Mouse (Mus musculus): Measurements from ENCODE around the gene Nudt3. TPM values are rescaled to one million over a fixed set of nuclear protein-coding genes. Genes with fewer than 3 reads are reported as not detected.

Nudt3 gene
- polyA plus RNA-seq, 1 experiment: 86.3 TPM

- Histone ChIP-seq H3K36me3 (ENCODE audit: control insufficient read depth, insufficient read depth, low read length) (no peaks in the 10 kb centered on the region), H3K4me1 (replicated peaks; ENCODE audit: control insufficient read depth, insufficient read depth, low read length) (peaks cover 15% of the 10 kb centered on the region), H3K27me3 (ENCODE audit: control insufficient read depth, insufficient read depth, low read length) (no peaks in the 10 kb centered on the region), H3K27ac (ENCODE audit: control insufficient read depth, insufficient read depth, low read length) (no peak overlapping the region), H3K4me3 (ENCODE audit: control insufficient read depth, insufficient read depth, low read length) (no peak overlapping the region)
- TF ChIP-seq CTCF (IDR thresholded peaks at IDR 0.05; ENCODE audit: borderline replicate concordance, control insufficient read depth, extremely low read depth, insufficient read depth, low read length, poor library complexity) (no peak), POLR2A (IDR thresholded peaks at IDR 0.05; ENCODE audit: control insufficient read depth, extremely low read depth, insufficient read depth, low read length, poor library complexity) (no peak)
- DNase-seq: no peak
- 93% methylated on average over 4 of the region's 4 CpGs for WGBS
Observed at GRCm38 (mm10) chr17:27613016-27613415, 10.3 kb downstream of the Nudt3 start.

GRCm38 (mm10) chr17:27611994-27612393 is 11.3 kb downstream of the Nudt3 start:
- 75% methylated on average over 5 of the region's 5 CpGs for WGBS
- Histone ChIP-seq H3K27me3 (ENCODE audit: control insufficient read depth, insufficient read depth, low read length) (no peaks in the 10 kb centered on the region), H3K4me1 (replicated peaks; ENCODE audit: control insufficient read depth, insufficient read depth, low read length) (peaks cover 15% of the 10 kb centered on the region), H3K27ac (ENCODE audit: control insufficient read depth, insufficient read depth, low read length) (no peak overlapping the region), H3K36me3 (ENCODE audit: control insufficient read depth, insufficient read depth, low read length) (no peaks in the 10 kb centered on the region), H3K4me3 (ENCODE audit: control insufficient read depth, insufficient read depth, low read length) (no peak overlapping the region)
- TF ChIP-seq CTCF (IDR thresholded peaks at IDR 0.05; ENCODE audit: borderline replicate concordance, control insufficient read depth, extremely low read depth, insufficient read depth, low read length, poor library complexity) (no peak), POLR2A (IDR thresholded peaks at IDR 0.05; ENCODE audit: control insufficient read depth, extremely low read depth, insufficient read depth, low read length, poor library complexity) (no peak)
- DNase-seq: no peak

DNA sequence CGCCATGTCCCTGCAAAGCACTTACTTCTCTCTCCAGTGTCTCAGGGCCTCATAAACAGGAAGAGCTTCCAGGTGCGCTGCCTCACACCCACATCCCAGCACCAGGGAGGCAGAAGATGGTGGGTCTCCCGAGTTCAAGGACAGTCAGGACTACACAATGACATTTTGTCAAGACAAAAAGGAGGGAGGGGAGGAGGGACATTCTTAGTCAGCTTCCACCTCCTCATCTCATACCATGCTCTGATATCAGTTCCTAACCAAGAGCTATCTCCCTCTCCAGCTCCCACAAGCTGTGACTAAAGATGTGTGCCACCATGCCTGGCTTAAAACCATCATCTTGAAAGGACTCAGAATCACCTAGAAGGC is 11.8 kb downstream of the Nudt3 start:
- TF ChIP-seq POLR2A (IDR thresholded peaks at IDR 0.05; ENCODE audit: control insufficient read depth, extremely low read depth, insufficient read depth, low read length, poor library complexity) (no peak), CTCF (IDR thresholded peaks at IDR 0.05; ENCODE audit: borderline replicate concordance, control insufficient read depth, extremely low read depth, insufficient read depth, low read length, poor library complexity) (no peak)
- no peaks in the 10 kb centered on the region for H3K36me3 ChIP-seq (ENCODE audit: control insufficient read depth, insufficient read depth, low read length)
- WGBS: 51% methylated on average over 3 of the region's 3 CpGs
- no peak overlapping the region for H3K4me3 ChIP-seq (ENCODE audit: control insufficient read depth, insufficient read depth, low read length)
- peaks cover 15% of the 10 kb centered on the region for H3K4me1 ChIP-seq (replicated peaks; ENCODE audit: control insufficient read depth, insufficient read depth, low read length)
- H3K27me3 ChIP-seq (ENCODE audit: control insufficient read depth, insufficient read depth, low read length): no peaks in the 10 kb centered on the region
- H3K27ac ChIP-seq (ENCODE audit: control insufficient read depth, insufficient read depth, low read length): no peak overlapping the region
- DNase-seq: no peak

- TF ChIP-seq POLR2A (IDR thresholded peaks at IDR 0.05; ENCODE audit: control insufficient read depth, extremely low read depth, insufficient read depth, low read length, poor library complexity) (no peak), CTCF (IDR thresholded peaks at IDR 0.05; ENCODE audit: borderline replicate concordance, control insufficient read depth, extremely low read depth, insufficient read depth, low read length, poor library complexity) (no peak)
- Histone ChIP-seq H3K4me3 (ENCODE audit: control insufficient read depth, insufficient read depth, low read length) (no peak overlapping the region), H3K36me3 (ENCODE audit: control insufficient read depth, insufficient read depth, low read length) (no peaks in the 10 kb centered on the region), H3K27me3 (ENCODE audit: control insufficient read depth, insufficient read depth, low read length) (no peaks in the 10 kb centered on the region), H3K27ac (ENCODE audit: control insufficient read depth, insufficient read depth, low read length) (no peak overlapping the region), H3K4me1 (replicated peaks; ENCODE audit: control insufficient read depth, insufficient read depth, low read length) (peaks cover 15% of the 10 kb centered on the region)
- no peak for DNase-seq
- WGBS: 58% methylated on average over 10 of the region's 10 CpGs
Observed at GRCm38 (mm10) chr17:27610679-27611518, 12.4 kb downstream of the Nudt3 start.

DNA sequence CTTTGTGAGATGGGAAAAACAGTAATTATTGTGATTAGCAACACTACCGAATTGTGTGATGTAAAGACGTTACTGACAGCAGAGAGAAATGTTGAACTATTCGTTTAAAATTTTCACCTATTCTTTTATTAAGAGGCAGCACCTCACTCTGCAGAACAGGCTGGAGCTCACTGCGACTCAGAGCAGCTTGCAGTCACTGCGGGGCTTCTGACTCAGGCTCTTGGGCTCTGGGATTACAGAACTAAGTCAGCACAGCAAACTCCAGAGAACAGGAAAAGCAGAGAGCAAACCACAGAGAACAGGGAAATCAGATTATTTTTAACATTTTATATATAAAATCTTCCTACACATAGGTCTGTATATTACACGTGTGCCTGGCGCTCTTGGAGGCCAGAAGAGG is 13.7 kb downstream of the Nudt3 start:
- 93% methylated on average over 7 of the region's 7 CpGs for WGBS
- DNase-seq: no peak
- no peak for TF ChIP-seq POLR2A (IDR thresholded peaks at IDR 0.05; ENCODE audit: control insufficient read depth, extremely low read depth, insufficient read depth, low read length, poor library complexity)
- TF ChIP-seq CTCF (IDR thresholded peaks at IDR 0.05; ENCODE audit: borderline replicate concordance, control insufficient read depth, extremely low read depth, insufficient read depth, low read length, poor library complexity): no peak

DNA sequence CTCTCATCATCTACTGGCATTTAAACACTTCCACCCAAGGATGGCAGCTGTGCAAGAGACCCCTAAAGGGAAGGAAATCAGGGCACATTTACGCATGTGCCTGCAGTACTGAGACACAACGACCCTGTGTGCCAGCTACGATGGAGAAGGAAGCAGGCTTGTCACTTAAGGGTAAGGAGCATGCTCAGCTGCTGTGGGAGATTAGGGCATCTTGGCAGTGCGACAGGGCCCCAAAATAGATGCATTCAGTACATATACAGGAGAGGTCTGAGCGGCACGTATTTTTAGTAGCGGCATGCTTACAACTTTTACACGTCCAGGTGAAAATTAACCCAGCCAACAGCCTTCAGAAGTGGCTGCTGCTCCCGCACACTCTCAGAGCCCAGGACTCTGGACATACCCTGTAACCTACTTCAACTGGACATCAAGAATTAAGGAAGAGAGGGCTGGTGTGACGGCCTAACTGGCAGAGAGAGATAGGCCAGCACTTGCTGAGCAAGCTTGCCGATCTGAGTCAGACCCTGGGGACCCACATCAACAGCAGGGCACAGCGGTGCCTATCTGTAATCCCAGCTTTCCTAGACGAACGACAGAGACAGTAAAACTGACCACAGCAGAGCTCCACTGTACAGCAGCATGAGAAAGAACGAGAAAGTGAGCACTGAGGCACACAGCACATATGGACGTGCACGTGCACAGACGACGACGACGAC is 19.6 kb downstream of the Nudt3 start:
- Histone ChIP-seq H3K27me3 (ENCODE audit: control insufficient read depth, insufficient read depth, low read length) (no peaks in the 10 kb centered on the region), H3K36me3 (ENCODE audit: control insufficient read depth, insufficient read depth, low read length) (no peaks in the 10 kb centered on the region), H3K4me1 (replicated peaks; ENCODE audit: control insufficient read depth, insufficient read depth, low read length) (peaks cover 6% of the 10 kb centered on the region; the same call in 1 of the 2 replicates), H3K4me3 (ENCODE audit: control insufficient read depth, insufficient read depth, low read length) (no peak overlapping the region), H3K27ac (ENCODE audit: control insufficient read depth, insufficient read depth, low read length) (no peak overlapping the region)
- 81% methylated on average over 21 of the region's 21 CpGs for WGBS
- DNase-seq: no peak
- TF ChIP-seq POLR2A (IDR thresholded peaks at IDR 0.05; ENCODE audit: control insufficient read depth, extremely low read depth, insufficient read depth, low read length, poor library complexity) (no peak), CTCF (IDR thresholded peaks at IDR 0.05; ENCODE audit: borderline replicate concordance, control insufficient read depth, extremely low read depth, insufficient read depth, low read length, poor library complexity) (no peak)

More for the DNA sequence above, 13.7 kb downstream of the Nudt3 start:
- no peak overlapping the region for H3K27ac ChIP-seq (ENCODE audit: control insufficient read depth, insufficient read depth, low read length)
- no peak overlapping the region for H3K4me3 ChIP-seq (ENCODE audit: control insufficient read depth, insufficient read depth, low read length)
- H3K4me1 ChIP-seq (replicated peaks; ENCODE audit: control insufficient read depth, insufficient read depth, low read length): peaks cover 15% of the 10 kb centered on the region
- H3K36me3 ChIP-seq (ENCODE audit: control insufficient read depth, insufficient read depth, low read length): no peaks in the 10 kb centered on the region
- no peaks in the 10 kb centered on the region for H3K27me3 ChIP-seq (ENCODE audit: control insufficient read depth, insufficient read depth, low read length)
